Comparison of ENCODE assay signal across 11 mouse cellular contexts in genomic region chr9:63849564-63850315, GRCm38 (mm10).
DNase-seq lines count a peak whose midpoint lies in the region; ATAC-seq and TF ChIP-seq lines count a peak whose summit lies in the region.
"Had no signal": no experiment of that assay in that cellular context is flagged by ENCODE, and none has a peak within 500 bp of the region (broad histone marks: within the 10 kb centered on the region; RNA-seq: fewer than 3 reads in every experiment).

No protein-coding gene starts in this region.

- no peak for TF ChIP-seq POLR2A in bone marrow, adult 2 months (IDR thresholded peaks at IDR 0.05; ENCODE audit: borderline replicate concordance, control insufficient read depth, low read depth, low read length)

- ATAC-seq in liver, embryonic 11.5 days (replicated peaks; ENCODE audit: low FRiP score), result no peak

- H3K36me3 ChIP-seq in liver, embryonic 11.5 days (ENCODE audit: control insufficient read depth, insufficient read depth, low read length), result no peaks in the 10 kb centered on the region
- H3K36me3 ChIP-seq: neural tube, embryonic 15.5 days; stomach, embryonic 15.5 days had no signal

- H3K9me3 ChIP-seq in liver, embryonic 11.5 days (ENCODE audit: control insufficient read depth, low read length), result no peaks in the 10 kb centered on the region
- H3K9me3 ChIP-seq: neural tube, embryonic 15.5 days; stomach, embryonic 15.5 days had no signal

- no peak overlapping the region for H3K4me2 ChIP-seq in liver, embryonic 11.5 days
- H3K4me2 ChIP-seq: neural tube, embryonic 15.5 days; stomach, embryonic 15.5 days had no signal

- H3K9ac ChIP-seq in liver, embryonic 11.5 days (ENCODE audit: low read depth, low read length), result no peak overlapping the region
- H3K9ac ChIP-seq: neural tube, embryonic 15.5 days; stomach, embryonic 15.5 days had no signal

- H3K27me3 ChIP-seq in liver, embryonic 11.5 days (replicated peaks; ENCODE audit: control insufficient read depth, insufficient read depth, low read length), result no peaks in the 10 kb centered on the region

- TF ChIP-seq CTCF in bone marrow, adult 2 months (IDR thresholded peaks at IDR 0.05; ENCODE audit: control insufficient read depth, insufficient read depth, low read length), result peak; percentile 38; the same call in 1 of the 2 replicates

- no peak overlapping the region for H3K4me3 ChIP-seq in liver, embryonic 11.5 days (ENCODE audit: low read depth, low read length)
- H3K4me3 ChIP-seq in bone marrow, adult 2 months (replicated peaks; ENCODE audit: control insufficient read depth, low read depth, low read length), result no peak overlapping the region
- H3K4me3 ChIP-seq: neural tube, embryonic 15.5 days; stomach, embryonic 15.5 days had no signal

- no peaks in the 10 kb centered on the region for H3K4me1 ChIP-seq in liver, embryonic 11.5 days (replicated peaks; ENCODE audit: control insufficient read depth, insufficient read depth, low read length)
- peaks cover 4% of the 10 kb centered on the region for H3K4me1 ChIP-seq in bone marrow, adult 2 months (ENCODE audit: control insufficient read depth, insufficient read depth, low read length)
- H3K4me1 ChIP-seq: stomach, embryonic 15.5 days had no signal

- H3K27ac ChIP-seq in liver, embryonic 11.5 days (ENCODE audit: low read depth, low read length), result no peak overlapping the region
- H3K27ac ChIP-seq in bone marrow, adult 2 months (ENCODE audit: control insufficient read depth, insufficient read depth, low read depth, low read length, poor library complexity), result no peak overlapping the region
- H3K27ac ChIP-seq: neural tube, embryonic 15.5 days; stomach, embryonic 15.5 days had no signal

- WGBS in liver, embryonic 11.5 days, result 70% methylated on average over 12 of the region's 12 CpGs
- 88% methylated on average over 12 of the region's 12 CpGs for WGBS in bone marrow, adult 2 months

- DNase-seq in liver (peak; percentile 22), ES-CJ7 (ENCODE audit: low read depth, low spot score) (peak; percentile 92)
- DNase-seq in liver, embryonic 11.5 days (ENCODE audit: low spot score), result no peak
- DNase-seq in retina, postnatal 1 day, result peak; percentile 51
- no peak for DNase-seq in right cerebral cortex, postnatal 14 days
- DNase-seq in cerebellum, postnatal 4 days (ENCODE audit: low spot score in 2 of 2), result no peak
- DNase-seq: adrenal gland, postnatal 10 days; heart, postnatal 14 days had no signal

Comparison
In these comparisons a context has a peak if more than half of its experiments do, and no peak if none do; other contexts are left out.
1. DNase-seq: peak in liver (single experiment), ES-CJ7 (single experiment) and retina, postnatal 1 day (single experiment); none in liver, embryonic 11.5 days (single experiment), right cerebral cortex, postnatal 14 days (single experiment) and cerebellum, postnatal 4 days (0 of 2).